Mouse (Mus musculus): ENCODE measurements around the gene Scly. TPM values are rescaled to one million over a fixed set of nuclear protein-coding genes. Genes with fewer than 3 reads are reported as not detected.

Gene Scly
- polyA plus RNA-seq, 1 experiment from 2014 or later = 37.0 TPM

DNA sequence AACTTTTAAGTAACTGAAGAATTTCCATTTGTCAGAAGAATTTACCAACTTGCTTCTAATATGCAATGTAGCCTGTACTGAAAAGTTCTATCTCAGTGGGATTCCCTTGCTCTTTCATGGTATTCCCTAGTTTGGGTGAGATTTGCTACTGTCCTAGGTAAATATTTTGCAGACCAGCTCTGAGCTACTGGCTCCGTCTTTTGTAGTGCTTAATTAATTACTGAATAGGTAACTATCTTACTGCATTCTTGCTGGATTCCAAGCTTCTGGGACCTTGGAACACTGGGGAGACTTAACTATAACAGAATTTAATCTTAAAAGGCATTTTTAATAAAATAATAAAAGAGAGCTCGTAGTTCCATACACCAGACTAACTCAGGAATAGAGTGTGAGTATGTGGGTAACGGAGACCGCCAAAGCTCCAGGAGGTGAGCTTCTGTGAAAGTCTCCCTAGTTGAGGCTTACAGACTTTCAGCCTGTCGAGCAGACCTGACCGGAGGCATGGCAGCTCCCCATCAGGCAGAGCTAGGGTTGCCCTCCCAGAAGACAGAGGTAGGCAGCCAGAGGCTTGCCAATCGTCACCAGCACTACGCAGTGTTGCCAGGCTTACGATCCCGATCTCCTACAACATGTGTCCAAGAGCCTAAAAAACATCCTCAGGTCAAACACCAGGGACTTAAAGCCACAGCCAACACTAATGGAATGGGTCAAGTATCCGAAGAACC, 5.9 kb upstream of the Scly start:
- H3K9me3 ChIP-seq (ENCODE audit: control insufficient read depth, low read length) = no peaks in the 10 kb centered on the region
- H3K4me2 ChIP-seq = no peak overlapping the region
- no peaks in the 10 kb centered on the region for H3K27me3 ChIP-seq (replicated peaks; ENCODE audit: control insufficient read depth, insufficient read depth, low read length)
- 91% methylated on average over 11 of the region's 11 CpGs for WGBS
- ATAC-seq (replicated peaks; ENCODE audit: low FRiP score) = no peak
- no peaks in the 10 kb centered on the region for H3K4me1 ChIP-seq (replicated peaks; ENCODE audit: control insufficient read depth, insufficient read depth, low read length)
- H3K4me3 ChIP-seq (ENCODE audit: low read depth, low read length) = no peak overlapping the region
- H3K27ac ChIP-seq (ENCODE audit: low read depth, low read length) = no peak overlapping the region
- H3K9ac ChIP-seq (ENCODE audit: low read depth, low read length) = no peak overlapping the region
- DNase-seq (ENCODE audit: low spot score) = no peak
- peaks cover 2% of the 10 kb centered on the region; the same call in 1 of the 2 replicates for H3K36me3 ChIP-seq (ENCODE audit: control insufficient read depth, insufficient read depth, low read length)

DNA sequence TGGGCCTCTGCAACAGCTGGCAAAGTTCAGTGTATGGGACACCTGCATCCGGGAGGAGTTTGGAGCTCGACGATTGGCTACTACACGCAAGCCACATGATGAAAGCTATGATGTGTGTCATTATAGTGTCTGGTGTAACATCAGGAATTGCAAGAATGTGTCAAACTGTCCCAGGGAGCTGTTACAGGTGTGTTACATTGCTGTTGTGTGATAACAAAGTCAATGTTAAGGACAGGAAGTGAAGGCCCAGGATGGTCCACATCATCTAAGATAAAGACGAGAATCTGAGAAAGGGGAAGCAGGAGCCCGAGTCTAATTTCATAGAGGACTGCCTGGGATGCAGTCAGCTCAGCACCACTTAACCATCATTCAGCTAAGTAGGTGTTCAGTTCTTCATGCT, 2.6 kb upstream of the Scly start:
- 76% methylated on average over 6 of the region's 6 CpGs for WGBS
- no peaks in the 10 kb centered on the region for H3K9me3 ChIP-seq (ENCODE audit: control insufficient read depth, low read length)
- H3K4me2 ChIP-seq = no peak overlapping the region
- no peaks in the 10 kb centered on the region; the same call in 1 of the 2 replicates for H3K36me3 ChIP-seq (ENCODE audit: control insufficient read depth, insufficient read depth, low read length)
- no peak overlapping the region for H3K27ac ChIP-seq (ENCODE audit: low read depth, low read length)
- peaks cover 14% of the 10 kb centered on the region for H3K4me1 ChIP-seq (replicated peaks; ENCODE audit: control insufficient read depth, insufficient read depth, low read length)
- H3K4me3 ChIP-seq (ENCODE audit: low read depth, low read length) = no peak overlapping the region
- ATAC-seq (replicated peaks; ENCODE audit: low FRiP score) = no peak
- H3K9ac ChIP-seq (ENCODE audit: low read depth, low read length) = no peak overlapping the region
- no peak for DNase-seq (ENCODE audit: low spot score)
- H3K27me3 ChIP-seq (replicated peaks; ENCODE audit: control insufficient read depth, insufficient read depth, low read length) = no peaks in the 10 kb centered on the region

DNA sequence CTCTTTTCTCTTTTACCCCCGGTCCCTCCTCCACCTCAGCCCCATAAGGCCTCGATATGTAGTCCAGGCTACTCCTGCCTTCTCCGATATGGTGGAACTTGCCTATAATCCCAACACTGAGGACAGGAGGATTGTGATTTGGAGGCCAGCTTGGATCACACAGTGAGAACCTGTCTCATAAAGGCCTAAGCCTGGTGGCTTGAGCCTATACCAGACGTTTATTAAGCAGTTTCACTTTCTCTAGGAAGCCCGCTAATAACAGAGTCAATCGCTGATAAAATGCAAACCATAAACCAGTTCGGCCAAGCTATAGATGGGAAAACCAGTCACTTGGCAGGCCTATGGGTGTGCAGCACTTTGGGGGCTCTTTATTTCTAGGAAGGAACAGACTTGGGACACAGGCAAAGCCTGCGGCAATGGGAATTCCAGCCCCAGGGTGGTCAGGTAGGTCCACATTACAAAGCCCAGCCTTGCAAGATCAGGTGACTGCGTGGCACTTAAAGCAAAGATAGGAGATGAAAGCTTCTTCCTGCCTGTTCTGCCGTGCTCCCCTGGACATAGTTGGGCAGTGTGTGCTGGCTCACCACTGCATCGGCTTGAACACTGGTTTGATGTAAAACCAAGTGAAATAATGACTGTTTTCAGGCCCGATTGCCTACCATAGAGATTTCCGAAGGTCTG, 1.0 kb downstream of the Scly start:
- 69% methylated on average over 13 of the region's 13 CpGs for WGBS
- Histone ChIP-seq H3K4me2 (peak overlapping the region; percentile 86), H3K4me1 (replicated peaks; ENCODE audit: control insufficient read depth, insufficient read depth, low read length) (peaks cover 21% of the 10 kb centered on the region), H3K9ac (ENCODE audit: low read depth, low read length) (peak overlapping the region; percentile 71), H3K36me3 (ENCODE audit: control insufficient read depth, insufficient read depth, low read length) (no peaks in the 10 kb centered on the region; the same call in 1 of the 2 replicates), H3K27me3 (replicated peaks; ENCODE audit: control insufficient read depth, insufficient read depth, low read length) (no peaks in the 10 kb centered on the region), H3K9me3 (ENCODE audit: control insufficient read depth, low read length) (no peaks in the 10 kb centered on the region), H3K27ac (ENCODE audit: low read depth, low read length) (peak overlapping the region; percentile 8; the same call in 1 of the 2 replicates), H3K4me3 (ENCODE audit: low read depth, low read length) (peak overlapping the region; percentile 87)
- no peak for ATAC-seq (replicated peaks; ENCODE audit: low FRiP score)
- DNase-seq (ENCODE audit: low spot score) = no peak

DNA sequence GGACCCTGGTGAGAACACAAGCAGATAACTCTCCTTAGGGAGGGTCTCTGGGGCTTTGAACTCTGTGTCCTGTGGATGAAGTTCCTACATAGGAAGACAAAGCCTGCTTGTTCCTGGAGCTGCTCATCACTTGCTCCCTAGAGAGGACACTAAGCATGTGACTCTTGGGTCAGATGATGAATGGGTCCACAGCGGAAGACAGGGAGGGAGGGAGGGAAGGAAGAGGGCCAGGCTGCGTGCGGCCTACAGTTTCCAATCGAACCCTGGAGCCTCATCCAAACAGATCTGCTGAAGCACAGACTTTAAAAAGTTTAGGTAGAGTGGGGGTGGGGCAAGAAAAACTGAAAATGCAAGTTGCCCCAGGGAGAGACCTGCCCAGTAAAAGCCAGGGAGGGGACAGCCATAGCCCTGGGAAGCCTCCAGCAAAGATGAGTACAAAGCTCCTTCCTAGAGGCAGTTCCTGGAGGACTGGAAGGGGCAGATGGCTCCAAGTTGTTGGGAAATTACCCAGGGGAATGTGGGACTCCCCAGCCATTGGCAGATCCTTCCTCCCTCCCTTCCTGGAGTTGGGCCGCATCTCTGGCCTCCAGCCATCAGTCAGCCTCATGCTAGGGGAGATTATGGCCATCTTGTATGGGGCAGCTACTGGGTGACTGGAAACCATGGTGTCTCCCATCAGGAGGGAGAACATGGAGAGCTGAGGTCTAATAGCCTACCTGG, 1.7 kb downstream of the Scly start:
- Histone ChIP-seq H3K9me3 (ENCODE audit: control insufficient read depth, low read length) (no peaks in the 10 kb centered on the region), H3K9ac (ENCODE audit: low read depth, low read length) (peak overlapping the region; percentile 71; the same call in 1 of the 2 replicates), H3K4me3 (ENCODE audit: low read depth, low read length) (peak overlapping the region; percentile 87; the same call in 1 of the 2 replicates), H3K4me2 (peak overlapping the region; percentile 86), H3K27me3 (replicated peaks; ENCODE audit: control insufficient read depth, insufficient read depth, low read length) (no peaks in the 10 kb centered on the region), H3K27ac (ENCODE audit: low read depth, low read length) (no peak overlapping the region; the same call in 1 of the 2 replicates), H3K4me1 (replicated peaks; ENCODE audit: control insufficient read depth, insufficient read depth, low read length) (peaks cover 21% of the 10 kb centered on the region), H3K36me3 (ENCODE audit: control insufficient read depth, insufficient read depth, low read length) (no peaks in the 10 kb centered on the region; the same call in none of the 2 replicates)
- no peak for DNase-seq (ENCODE audit: low spot score)
- ATAC-seq (replicated peaks; ENCODE audit: low FRiP score) = no peak
- 81% methylated on average over 5 of the region's 5 CpGs for WGBS

DNA sequence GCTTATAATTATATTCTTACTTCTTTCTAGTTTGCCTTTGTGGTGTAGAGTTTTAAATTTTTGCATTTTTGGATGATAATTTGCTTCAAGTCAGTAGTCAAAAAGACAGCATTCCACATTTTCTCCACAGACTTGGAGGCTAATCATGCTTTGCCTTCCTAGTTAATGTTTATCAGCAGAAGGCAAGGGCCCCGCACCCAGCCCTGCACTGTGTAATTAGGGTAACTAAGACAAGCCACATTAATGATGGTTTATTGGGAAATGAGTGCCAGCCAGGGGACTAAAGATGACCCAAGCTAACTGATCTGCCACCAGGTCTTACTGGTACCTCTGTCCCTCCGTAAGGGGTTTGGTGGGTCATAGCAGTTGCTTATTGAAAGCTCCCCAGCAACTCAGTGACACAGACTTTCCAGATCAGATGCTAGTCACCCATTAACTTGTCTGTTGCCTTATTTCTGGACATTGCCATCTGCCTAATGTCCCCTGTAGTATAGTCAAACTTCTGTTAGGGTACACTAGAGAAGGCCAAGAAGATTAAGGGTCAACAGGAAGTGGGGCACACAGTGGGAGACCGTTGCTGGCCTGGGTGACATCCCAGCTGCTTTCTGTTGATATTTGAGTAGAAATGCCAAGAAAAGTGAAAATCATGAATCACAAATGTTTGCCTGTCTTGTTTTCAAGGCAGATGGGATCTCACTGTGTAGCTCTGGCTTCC, 3.2 kb downstream of the Scly start:
- no peak for ATAC-seq (replicated peaks; ENCODE audit: low FRiP score)
- Histone ChIP-seq H3K4me1 (replicated peaks; ENCODE audit: control insufficient read depth, insufficient read depth, low read length) (peaks cover 21% of the 10 kb centered on the region), H3K36me3 (ENCODE audit: control insufficient read depth, insufficient read depth, low read length) (peaks cover 15% of the 10 kb centered on the region), H3K4me3 (ENCODE audit: low read depth, low read length) (no peak overlapping the region), H3K27ac (ENCODE audit: low read depth, low read length) (peak overlapping the region; percentile 51), H3K27me3 (replicated peaks; ENCODE audit: control insufficient read depth, insufficient read depth, low read length) (no peaks in the 10 kb centered on the region), H3K9ac (ENCODE audit: low read depth, low read length) (peak overlapping the region; percentile 9; the same call in 1 of the 2 replicates), H3K4me2 (peak overlapping the region; percentile 33), H3K9me3 (ENCODE audit: control insufficient read depth, low read length) (no peaks in the 10 kb centered on the region)
- WGBS = 61% methylated on average over 3 of the region's 3 CpGs
- no peak for DNase-seq (ENCODE audit: low spot score)

DNA sequence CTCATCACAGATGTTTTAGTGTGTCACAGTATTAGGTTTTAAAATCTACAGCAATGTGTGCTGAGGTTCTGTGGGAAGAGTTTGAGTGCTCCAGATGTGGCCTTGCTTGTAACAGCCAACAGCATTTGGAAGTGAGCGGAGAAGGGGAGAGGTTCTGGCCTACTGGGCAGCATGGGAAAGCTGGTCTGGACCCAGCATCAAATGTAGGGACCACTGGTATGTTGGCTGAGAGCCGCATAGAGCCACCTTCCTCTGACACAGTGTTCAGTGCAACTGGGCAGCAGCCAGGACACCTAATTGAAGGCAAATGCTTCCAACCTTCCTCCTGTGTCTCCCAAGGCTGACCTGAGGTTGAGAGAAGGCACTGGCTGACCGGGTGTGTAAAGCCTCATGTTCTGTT, 3.9 kb downstream of the Scly start:
- Histone ChIP-seq H3K4me1 (replicated peaks; ENCODE audit: control insufficient read depth, insufficient read depth, low read length) (peaks cover 21% of the 10 kb centered on the region), H3K4me3 (ENCODE audit: low read depth, low read length) (no peak overlapping the region), H3K9ac (ENCODE audit: low read depth, low read length) (no peak overlapping the region), H3K27ac (ENCODE audit: low read depth, low read length) (peak overlapping the region; percentile 51), H3K9me3 (ENCODE audit: control insufficient read depth, low read length) (no peaks in the 10 kb centered on the region), H3K27me3 (replicated peaks; ENCODE audit: control insufficient read depth, insufficient read depth, low read length) (no peaks in the 10 kb centered on the region), H3K36me3 (ENCODE audit: control insufficient read depth, insufficient read depth, low read length) (peaks cover 15% of the 10 kb centered on the region), H3K4me2 (no peak overlapping the region)
- ATAC-seq (replicated peaks; ENCODE audit: low FRiP score) (no peak), DNase-seq (ENCODE audit: low spot score) (no peak)
- WGBS = 91% methylated on average over 3 of the region's 3 CpGs

DNA sequence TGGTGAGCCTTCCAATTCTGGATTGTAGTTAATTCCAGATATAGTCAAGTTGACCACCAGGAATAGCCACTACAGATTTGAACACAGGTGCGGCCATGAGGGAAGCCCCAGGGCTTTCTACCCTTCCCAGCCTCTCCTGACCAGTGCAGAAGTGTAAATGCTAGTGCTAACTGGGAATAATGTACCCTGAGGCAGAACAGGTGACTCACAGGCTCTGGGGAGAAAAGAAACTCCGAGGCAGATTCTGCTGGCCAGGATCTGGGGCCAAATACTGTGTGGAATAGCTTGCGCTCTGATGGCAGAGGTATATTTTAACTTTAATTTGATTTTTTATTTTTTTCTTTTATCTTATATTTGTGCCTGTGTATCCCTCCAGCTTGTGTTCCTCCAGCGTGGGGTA, 6.5 kb downstream of the Scly start:
- H3K27me3 ChIP-seq (replicated peaks; ENCODE audit: control insufficient read depth, insufficient read depth, low read length) = no peaks in the 10 kb centered on the region
- no peak overlapping the region for H3K4me3 ChIP-seq (ENCODE audit: low read depth, low read length)
- no peak overlapping the region for H3K27ac ChIP-seq (ENCODE audit: low read depth, low read length)
- H3K4me1 ChIP-seq (replicated peaks; ENCODE audit: control insufficient read depth, insufficient read depth, low read length) = peaks cover 12% of the 10 kb centered on the region
- 88% methylated on average over 4 of the region's 4 CpGs for WGBS
- no peaks in the 10 kb centered on the region for H3K9me3 ChIP-seq (ENCODE audit: control insufficient read depth, low read length)
- DNase-seq (ENCODE audit: low spot score) (no peak), ATAC-seq (replicated peaks; ENCODE audit: low FRiP score) (no peak)
- H3K4me2 ChIP-seq = no peak overlapping the region
- H3K9ac ChIP-seq (ENCODE audit: low read depth, low read length) = no peak overlapping the region
- H3K36me3 ChIP-seq (ENCODE audit: control insufficient read depth, insufficient read depth, low read length) = peaks cover 29% of the 10 kb centered on the region

DNA sequence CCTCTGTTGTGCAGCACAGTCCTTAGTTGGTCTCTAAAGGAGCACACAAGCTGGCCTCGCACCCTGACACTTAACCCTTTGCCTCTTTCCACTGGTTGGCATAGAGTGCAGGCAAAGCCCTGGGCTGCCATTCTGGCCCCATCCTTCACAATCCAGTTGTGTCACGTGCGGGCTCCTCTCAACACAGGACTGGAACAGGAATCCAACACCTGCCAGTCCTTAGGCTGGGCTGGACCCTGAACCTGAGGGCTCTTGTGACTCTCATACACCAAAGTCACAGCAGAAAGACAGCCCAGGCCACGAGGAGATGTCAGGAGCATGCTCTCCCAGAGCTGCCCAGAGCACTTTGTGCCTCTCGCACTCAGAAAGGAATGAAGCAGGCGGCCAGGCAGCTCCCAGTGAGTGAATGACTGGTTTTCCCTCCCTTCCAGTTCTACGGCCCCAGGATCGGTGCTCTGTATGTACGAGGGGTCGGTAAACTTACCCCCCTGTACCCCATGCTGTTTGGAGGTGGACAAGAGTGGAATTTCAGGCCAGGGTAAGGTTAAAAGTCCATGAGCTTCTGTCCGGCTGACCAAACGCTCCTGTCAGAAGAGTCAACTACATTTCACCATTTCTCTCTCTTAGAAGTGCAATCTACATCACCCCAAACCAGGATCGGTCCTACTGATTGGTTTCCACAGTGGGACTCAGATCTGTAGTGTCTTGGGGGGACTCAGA, 11.4 kb downstream of the Scly start:
- H3K36me3 ChIP-seq (ENCODE audit: control insufficient read depth, insufficient read depth, low read length) = peaks cover 46% of the 10 kb centered on the region
- DNase-seq (ENCODE audit: low spot score) = no peak
- no peaks in the 10 kb centered on the region for H3K27me3 ChIP-seq (replicated peaks; ENCODE audit: control insufficient read depth, insufficient read depth, low read length)
- no peaks in the 10 kb centered on the region for H3K4me1 ChIP-seq (replicated peaks; ENCODE audit: control insufficient read depth, insufficient read depth, low read length)
- no peak overlapping the region for H3K4me3 ChIP-seq (ENCODE audit: low read depth, low read length)
- no peak overlapping the region for H3K27ac ChIP-seq (ENCODE audit: low read depth, low read length)
- H3K9me3 ChIP-seq (ENCODE audit: control insufficient read depth, low read length) = no peaks in the 10 kb centered on the region
- no peak overlapping the region for H3K9ac ChIP-seq (ENCODE audit: low read depth, low read length)
- no peak for ATAC-seq (replicated peaks; ENCODE audit: low FRiP score)
- 93% methylated on average over 13 of the region's 13 CpGs for WGBS
- no peak overlapping the region for H3K4me2 ChIP-seq
